Mouse (Mus musculus) adrenal gland, postnatal 4 days (tissue): ENCODE measurements around the gene Zfp410. TPM values are rescaled to one million over a fixed set of nuclear protein-coding genes. Genes with fewer than 3 reads are reported as not detected.
A peak's percentile ranks its signal among the peaks of the same experiment; 100 is the strongest.
"Not testable (repeated sequence)": the region's sequence is repeated elsewhere in the genome, so short reads cannot be mapped to it uniquely, and the experiment has no call there.

Experiments used
- DNase-seq, 2 experiments: peaks; one replicate each; pipeline ENCODE4 v3.0.0; 2021 to 2022; ENCODE audit warnings: low spot score in 2 of 2, mixed read lengths in 2 of 2
- total RNA-seq, 2 experiments: library from RNA; stranded (reverse); gene quantifications; 2 replicates each; pipeline ENCODE4 v1.2.3; 2021

Zfp410 gene
- total RNA-seq, 2 experiments from 2014 or later, result 64.6 to 68.9 TPM

DNA sequence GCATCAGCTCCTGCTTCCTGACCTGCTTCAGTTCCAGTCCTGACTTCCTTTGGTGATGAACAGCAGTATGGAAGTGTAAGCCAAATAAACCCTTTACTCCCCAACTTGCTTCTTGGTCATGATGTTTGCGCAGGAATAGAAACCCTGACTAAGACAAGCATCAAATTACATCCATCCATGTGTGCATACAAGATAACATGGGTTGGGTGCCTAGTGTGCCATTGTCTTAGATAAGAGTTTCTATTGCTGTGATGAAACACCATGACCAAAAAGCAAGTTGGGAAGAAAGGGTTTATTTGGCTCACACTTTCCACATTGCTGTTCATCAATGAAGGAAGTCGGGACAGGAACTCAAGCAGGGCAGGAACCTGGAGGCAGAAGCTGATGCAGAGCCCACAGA lies 42.0 kb downstream of the Zfp410 start:
- DNase-seq, result not testable (repeated sequence)

DNA sequence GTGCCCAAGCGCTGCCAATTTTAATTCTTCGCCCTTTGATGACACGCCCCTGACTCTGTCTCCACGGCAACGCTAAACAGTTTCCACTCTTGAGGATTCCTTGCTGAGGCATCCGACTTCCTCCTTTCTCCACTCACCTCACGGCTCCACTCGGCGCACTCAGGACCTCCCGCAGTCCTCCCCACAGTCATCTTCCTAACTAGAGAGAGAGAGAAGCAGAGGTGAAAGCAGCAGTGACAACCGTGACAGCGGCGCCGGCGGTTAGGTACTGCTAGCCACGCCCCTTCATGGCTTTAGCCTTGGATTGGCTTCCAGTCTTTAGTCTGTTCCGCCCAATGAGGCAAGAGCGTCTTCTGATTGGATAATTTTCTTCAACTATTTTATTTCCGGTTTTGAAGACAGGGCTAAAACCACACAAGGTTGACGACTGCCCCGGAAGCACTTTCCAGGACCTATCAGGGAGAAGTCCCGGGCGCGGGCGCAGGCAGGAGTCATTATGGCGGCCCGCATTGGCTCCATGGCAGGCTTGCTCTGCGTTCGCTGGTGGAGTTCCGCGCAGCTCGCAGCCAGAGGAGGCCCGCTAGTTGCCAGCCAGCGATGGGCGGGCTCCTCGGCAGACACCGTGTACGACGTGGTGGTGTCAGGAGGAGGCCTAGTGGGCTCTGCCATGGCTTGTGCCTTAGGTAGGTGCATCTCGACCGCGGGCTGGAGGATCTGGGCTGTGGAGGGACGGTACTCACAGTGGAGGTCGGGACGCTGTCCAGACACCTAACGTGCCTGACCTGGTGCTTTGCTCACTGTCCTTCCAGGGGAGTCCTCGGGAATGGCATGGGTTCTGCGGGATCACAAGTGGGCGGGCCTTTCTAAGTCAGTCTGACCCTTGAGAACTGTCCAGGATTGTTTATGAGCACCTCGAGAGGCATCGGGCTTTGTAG lies 45.2 kb downstream of the Zfp410 start, which contains the start of the genes Coq6 and Fam161b:
Gene Coq6 (plus strand): TSS at position 103 of the 935 bp plus-strand sequence.
Gene Fam161b (minus strand): TSS at position 279 of the 935 bp plus-strand sequence.
- peak; percentile 72 to 91 for DNase-seq

DNA sequence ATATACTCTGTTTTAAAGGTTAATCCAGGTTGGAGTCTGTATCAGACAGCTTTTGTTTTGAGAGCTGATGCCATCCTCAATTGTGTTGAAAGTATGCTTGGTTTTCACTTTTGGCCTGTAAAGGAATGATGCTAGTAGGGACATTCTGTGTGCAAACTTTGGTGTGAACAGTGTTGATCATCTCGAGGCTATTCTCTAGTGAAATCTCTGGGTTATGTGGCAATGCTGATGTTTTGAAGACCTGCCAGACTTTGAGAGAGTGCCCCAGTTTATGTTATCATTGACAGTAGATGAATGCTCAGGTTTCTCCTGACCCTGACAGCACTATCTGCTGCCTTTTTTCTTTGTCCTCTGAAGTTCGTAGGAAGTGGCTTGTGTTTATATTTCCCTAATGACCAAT lies 46.2 kb downstream of the Zfp410 start:
- no peak for DNase-seq

- no peak for DNase-seq
These were observed 47.6 kb downstream of the Zfp410 start for GRCm38 (mm10) chr12:84364291-84364690.

GRCm38 (mm10) chr12:84365137-84365536 lies 48.5 kb downstream of the Zfp410 start:
- no peak for DNase-seq

GRCm38 (mm10) chr12:84366971-84367370 lies 50.3 kb downstream of the Zfp410 start:
- no peak for DNase-seq

GRCm38 (mm10) chr12:84371647-84372046 lies 55.0 kb downstream of the Zfp410 start:
- DNase-seq, result no peak

GRCm38 (mm10) chr12:84373831-84374481 lies 57.3 kb downstream of the Zfp410 start:
- DNase-seq, result no peak

DNA sequence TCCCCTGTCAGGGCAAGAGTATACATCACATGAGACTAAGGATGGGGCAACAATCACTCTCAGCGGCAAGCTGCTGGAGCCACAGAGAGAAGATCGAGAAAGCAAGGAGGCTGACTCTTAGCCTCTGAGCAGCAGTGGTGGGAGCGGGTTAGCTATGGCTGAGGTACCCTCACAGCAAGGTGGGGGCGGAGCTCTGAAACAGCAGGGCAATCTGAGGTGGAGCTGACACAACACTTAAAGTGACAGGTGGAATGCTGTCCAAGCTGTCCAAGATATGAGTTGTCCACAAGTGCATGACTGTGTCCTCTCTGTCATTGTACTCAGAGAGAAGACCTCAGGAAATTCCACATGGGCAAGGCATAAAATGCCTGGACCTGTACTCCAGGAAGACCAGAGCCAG lies 65.7 kb downstream of the Zfp410 start:
- DNase-seq, result no peak

GRCm38 (mm10) chr12:84384644-84385081 lies 68.0 kb downstream of the Zfp410 start:
- no peak for DNase-seq

- DNase-seq, result no peak
These were observed 68.8 kb downstream of the Zfp410 start for GRCm38 (mm10) chr12:84385408-84385807.

- DNase-seq, result no peak
These were observed 71.4 kb downstream of the Zfp410 start for GRCm38 (mm10) chr12:84388097-84388496.

- DNase-seq, result no peak
These were observed 72.2 kb downstream of the Zfp410 start for GRCm38 (mm10) chr12:84388774-84389400.

DNA sequence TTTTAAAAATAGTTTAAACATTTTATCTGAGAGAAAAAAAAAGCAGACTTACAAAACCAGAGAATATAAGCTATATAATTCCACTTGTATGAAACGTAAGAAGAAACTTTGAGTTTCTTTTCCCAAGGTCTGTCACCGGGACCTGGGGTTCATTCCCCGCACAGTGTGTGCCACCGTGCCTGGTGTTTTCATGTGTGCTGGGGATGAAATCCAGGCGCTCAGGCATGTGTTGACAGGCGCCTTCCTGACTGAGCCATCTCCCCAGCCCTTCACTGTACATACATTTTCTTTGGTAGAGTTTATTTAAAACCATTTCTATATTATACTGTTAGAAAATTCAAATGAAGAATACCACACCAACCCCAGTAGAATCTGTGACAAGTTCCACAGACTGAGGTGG lies 73.7 kb downstream of the Zfp410 start:
- DNase-seq, result no peak

- DNase-seq, result no peak
These were observed 76.0 kb downstream of the Zfp410 start for GRCm38 (mm10) chr12:84392681-84393080.

Other genes with a start within 250 kb of the Zfp410 start
- gene Acot5, start 247.5 kb upstream of the Zfp410 start, total RNA-seq, result under 1 TPM; 0.25 TPM
- gene Acot6, start 216.2 kb upstream of the Zfp410 start, total RNA-seq, result 1 to 10 TPM; 5.8 to 6.2 TPM
- gene Dnal1, start 202.5 kb upstream of the Zfp410 start, total RNA-seq, result 10 to 100 TPM; 17.6 to 18.2 TPM
- 1 to 10 TPM in 1 of 2 experiments, under 1 TPM in 1; 0.92 to 1.0 TPM for gene Pnma1, start 168.4 kb upstream of the Zfp410 start, total RNA-seq
- gene Elmsan1, start 98.0 kb upstream of the Zfp410 start, total RNA-seq, result 10 to 100 TPM; 30.2 to 34.8 TPM
- gene Ptgr2, start 31.6 kb upstream of the Zfp410 start, total RNA-seq, result 10 to 100 TPM; 57.3 to 66.2 TPM
- gene Coq6, start 44.8 kb downstream of the Zfp410 start, total RNA-seq, result 10 to 100 TPM; 60.5 to 64.9 TPM
- 1 to 10 TPM; 2.0 to 2.7 TPM for gene Fam161b, start 45.0 kb downstream of the Zfp410 start, total RNA-seq
- gene Entpd5, start 92.2 kb downstream of the Zfp410 start, total RNA-seq, result 10 to 100 TPM; 58.3 to 61.3 TPM
- 1 to 10 TPM; 3.0 to 5.1 TPM for gene Bbof1, start 92.2 kb downstream of the Zfp410 start, total RNA-seq
- 10 to 100 TPM; 19.4 to 19.6 TPM for gene Rnf113a2, start 100.3 kb downstream of the Zfp410 start, total RNA-seq
- gene Aldh6a1, start 134.2 kb downstream of the Zfp410 start, total RNA-seq, result 100 to 1,000 TPM in 1 of 2 experiments, 10 to 100 TPM in 1; 98.9 to 103 TPM
- gene Lin52, start 134.6 kb downstream of the Zfp410 start, total RNA-seq, result 10 to 100 TPM; 11.7 to 12.9 TPM